Comparison of ENCODE assay signal across 22 mouse cellular contexts in genomic region chr1:191323381-191323780, GRCm38 (mm10). TPM values are rescaled to one million over a fixed set of nuclear protein-coding genes. Genes with fewer than 3 reads are reported as not detected.
DNase-seq lines count a peak whose midpoint lies in the region; ATAC-seq and TF ChIP-seq lines count a peak whose summit lies in the region.
"Had no signal": no experiment of that assay in that cellular context is flagged by ENCODE, and none has a peak within 500 bp of the region (broad histone marks: within the 10 kb centered on the region; RNA-seq: fewer than 3 reads in every experiment).

No protein-coding gene starts in this region.

- H3K4me1 ChIP-seq in hindbrain, embryonic 10.5 days (replicated peaks), result peaks cover 32% of the 10 kb centered on the region
- H3K4me1 ChIP-seq in thymus, adult 2 months (replicated peaks; ENCODE audit: control insufficient read depth, insufficient read depth, low read length), result peaks cover 21% of the 10 kb centered on the region

- TF ChIP-seq POLR2A in thymus, adult 2 months (IDR thresholded peaks at IDR 0.05; ENCODE audit: control insufficient read depth, extremely low read depth, insufficient read depth, low read length, poor library complexity), result no peak

- H3K27ac ChIP-seq in hindbrain, embryonic 10.5 days, result no peak overlapping the region
- H3K27ac ChIP-seq in thymus, adult 2 months (ENCODE audit: control insufficient read depth, insufficient read depth, low read length), result no peak overlapping the region
- H3K27ac ChIP-seq: embryonic facial prominence, embryonic 10.5 days; embryonic facial prominence, embryonic 12.5 days; forebrain, embryonic 13.5 days; forebrain, embryonic 15.5 days had no signal

- peak; percentile 66 to 73 for DNase-seq in spleen, postnatal 36 days (ENCODE audit: low spot score in 2 of 2)
- DNase-seq in spleen, adult 18-20 months, result no peak
- DNase-seq in B cell, adult 2 months, result peak; percentile 61 to 66
- DNase-seq in T-cell, adult 2 months (ENCODE audit: low spot score), result no peak
- DNase-seq in hindbrain, embryonic 10.5 days (ENCODE audit: low spot score), result no peak
- DNase-seq in thymus, adult 2 months, result no peak
- DNase-seq: adrenal gland, adult 2 months; adrenal gland, postnatal 10 days; adrenal gland, postnatal 25 days; cerebellum, adult 11 months; cerebellum, adult 18-20 months; cerebellum, adult 8-10 months; cerebellum, adult 9-11 months; cerebellum, postnatal 14 days; forebrain, postnatal 0 days had no signal

- ATAC-seq in neutrophil, adult 5-6 weeks (ENCODE audit: extremely low read depth, insufficient number of reproducible peaks, low FRiP score, poor library complexity, severe bottlenecking), result peak; percentile 21; the same call in 1 of the 2 replicates
- ATAC-seq: forebrain, embryonic 13.5 days; forebrain, embryonic 15.5 days; forebrain, postnatal 0 days; Patski had no signal

- H3K4me3 ChIP-seq in hindbrain, embryonic 10.5 days, result no peak overlapping the region
- no peak overlapping the region for H3K4me3 ChIP-seq in thymus, adult 2 months (ENCODE audit: control insufficient read depth, insufficient read depth, low read length)
- H3K4me3 ChIP-seq: embryonic facial prominence, embryonic 10.5 days; embryonic facial prominence, embryonic 12.5 days; forebrain, embryonic 13.5 days; forebrain, embryonic 15.5 days had no signal

- peaks cover 19% of the 10 kb centered on the region; the same call in 1 of the 2 replicates for H3K27me3 ChIP-seq in hindbrain, embryonic 10.5 days (ENCODE audit: insufficient read depth, poor library complexity, severe bottlenecking)
- no peaks in the 10 kb centered on the region for H3K27me3 ChIP-seq in thymus, adult 2 months (ENCODE audit: control insufficient read depth, insufficient read depth, low read length)
- H3K27me3 ChIP-seq: embryonic facial prominence, embryonic 12.5 days; forebrain, embryonic 15.5 days; Patski had no signal

- H3K9me3 ChIP-seq in hindbrain, embryonic 10.5 days, result no peaks in the 10 kb centered on the region
- H3K9me3 ChIP-seq: embryonic facial prominence, embryonic 10.5 days; embryonic facial prominence, embryonic 12.5 days; forebrain, embryonic 13.5 days; forebrain, embryonic 15.5 days; G1E had no signal

- WGBS in hindbrain, embryonic 10.5 days, result 84% methylated on average over 3 of the region's 3 CpGs
- WGBS in thymus, adult 2 months, result 92% methylated on average over 3 of the region's 3 CpGs

- TF ChIP-seq CTCF in thymus, adult 2 months (IDR thresholded peaks at IDR 0.05; ENCODE audit: borderline replicate concordance, control insufficient read depth, extremely low read depth, insufficient read depth, low read length, poor library complexity), result no peak

- peaks cover 5% of the 10 kb centered on the region; the same call in 1 of the 2 replicates for H3K36me3 ChIP-seq in hindbrain, embryonic 10.5 days
- H3K36me3 ChIP-seq in thymus, adult 2 months (ENCODE audit: control insufficient read depth, insufficient read depth, low read length), result no peaks in the 10 kb centered on the region
- H3K36me3 ChIP-seq: embryonic facial prominence, embryonic 12.5 days; forebrain, embryonic 15.5 days had no signal

RNA-seq across cellular contexts. Expression of gene Tmem206, which starts 2.3 kb away (rescaled TPM):
- total RNA-seq in neutrophil, adult 5-6 weeks (2017), result 19.2 and 19.5 TPM in 2 replicates
- polyA plus RNA-seq in hindbrain, embryonic 10.5 days (2016; fragmentation: Nextera tagmentation; extraction: Ambion mirVana), result 30.5 and 36.6 TPM in 2 replicates
- 17.2 and 17.8 TPM in 2 replicates for polyA plus RNA-seq in thymus, adult 2 months (2012; rRNA removed)

RNA-seq across cellular contexts. Expression of gene Nenf, which starts 5.4 kb away (rescaled TPM):
- total RNA-seq in neutrophil, adult 5-6 weeks (2017), result not detected in 2 replicates
- 58.6 and 75.5 TPM in 2 replicates for polyA plus RNA-seq in hindbrain, embryonic 10.5 days (2016; fragmentation: Nextera tagmentation; extraction: Ambion mirVana)
- polyA plus RNA-seq in thymus, adult 2 months (2012; rRNA removed), result 47.1 and 64.5 TPM in 2 replicates

Comparison
In these comparisons a context has a peak if more than half of its experiments do, and no peak if none do; other contexts are left out.
1. DNase-seq: peak in spleen, postnatal 36 days (2 of 2) and B cell, adult 2 months (2 of 2); none in spleen, adult 18-20 months (0 of 2), T-cell, adult 2 months (single experiment), hindbrain, embryonic 10.5 days (single experiment) and thymus, adult 2 months (single experiment).